Mouse (Mus musculus) hindbrain, postnatal 0 days (tissue): ENCODE results near the gene Cbl. TPM values are rescaled to one million over a fixed set of nuclear protein-coding genes. Genes with fewer than 3 reads are reported as not detected.

ENCODE experiments used
- ATAC-seq: fragments of 200-750 bp; cut with Nextera tagmentation; 2 replicates; pipeline ENCODE4 v1.8.0; 2017; ENCODE audit warnings: mild to moderate bottlenecking, moderate TSS enrichment, moderate library complexity
- DNase-seq: peaks from one replicate; pipeline ENCODE4 v3.0.0-alpha.2; 2015; ENCODE audit warnings: low spot score
- H3K27ac ChIP-seq: fragments of 300-500 bp; sonication (generic); 2 replicates; pipeline ENCODE4 v1.5.1; 2014; ENCODE audit warnings: mild to moderate bottlenecking
- H3K27me3 ChIP-seq: fragments of 300-500 bp; sonication (generic); 2 replicates; pipeline ENCODE4 v1.6.1; 2014; ENCODE audit warnings: low read length, mixed read lengths; ENCODE audit not compliant: insufficient read depth
- H3K36me3 ChIP-seq: fragments of 300-500 bp; sonication (generic); 2 replicates; pipeline ENCODE4 v1.6.1; 2014; ENCODE audit warnings: low read length, mixed read lengths; ENCODE audit not compliant: insufficient read depth
- H3K4me1 ChIP-seq: fragments of 300-500 bp; sonication (generic); 2 replicates; pipeline ENCODE4 v1.6.1; 2014; ENCODE audit warnings: antibody characterized with exemption, low read length, mixed read lengths; ENCODE audit not compliant: insufficient read depth
- H3K4me2 ChIP-seq: fragments of 300-500 bp; sonication (generic); 2 replicates; pipeline ENCODE4 v1.6.1; 2014; ENCODE audit warnings: low read depth, mild to moderate bottlenecking, low read length, moderate library complexity, mixed read lengths
- H3K4me3 ChIP-seq: fragments of 300-500 bp; sonication (generic); 2 replicates; pipeline ENCODE4 v1.5.1; 2014; ENCODE audit warnings: low read length
- H3K9ac ChIP-seq: fragments of 300-500 bp; sonication (generic); replicated peaks from 2 replicates; pipeline ENCODE4 v1.6.1; 2014; ENCODE audit warnings: mild to moderate bottlenecking, low read length, moderate library complexity, mixed read lengths
- H3K9me3 ChIP-seq: fragments of 300-500 bp; sonication (generic); 2 replicates; pipeline ENCODE4 v1.6.1; 2016; ENCODE audit warnings: low read length, mixed read lengths
- CTCF ChIP-seq: IDR thresholded peaks from 2 replicates; pipeline ENCODE4 v1.5.1; 2016; ENCODE audit warnings: antibody characterized with exemption, control low read depth, low read depth
- WGBS: fragments of 180-500 bp; shearing (Covaris S2); extraction: QIAGEN DNeasy Blood & Tissue Kit; methylation state at CpG from one replicate; pipeline ENCODE4 v1.1.7; 2014; 5-methylcytosine and 5-hydroxymethylcytosine counted together
- polyA plus RNA-seq: library from polyadenylated mRNA; unstranded; fragments of >200 nt; fragmentation: Nextera tagmentation; extraction: Ambion mirVana; gene quantifications from 2 replicates; pipeline ENCODE4 v1.2.1, GENCODE M21; 2015
- total RNA-seq: library from RNA; depleted of rRNA; stranded (reverse); fragments of >200 nt; gene quantifications from 2 replicates; pipeline ENCODE4 v1.2.3, GENCODE M21; 2014; rRNA removed

Cbl gene
- total RNA-seq (24.2 and 30.5 TPM in 2 replicates), polyA plus RNA-seq (13.2 and 14.3 TPM in 2 replicates)

- WGBS = under 1% methylated on average over 64 of the region's 76 CpGs
- Histone ChIP-seq H3K4me2 (peak within 1 kb of the TSS; percentile 77), H3K36me3 (no peaks in the 10 kb centered on the region), H3K4me3 (peak within 1 kb of the TSS; percentile 97), H3K9me3 (no peaks in the 10 kb centered on the region), H3K27me3 (no peaks in the 10 kb centered on the region), H3K27ac (peak within 1 kb of the TSS; percentile 96), H3K4me1 (peaks cover 14% of the 10 kb centered on the region), H3K9ac (peak within 1 kb of the TSS; percentile 92)
- peak; percentile 99 for DNase-seq
- ATAC-seq = peak; percentile 98
- peak; percentile 96 for TF ChIP-seq CTCF
These were observed at the start of gene Cbl for GRCm38 (mm10) chr9:44233802-44234478. Gene Cbl (minus strand): TSS chr9:44234049.

GRCm38 (mm10) chr9:44283183-44283582, 49.3 kb upstream of the Cbl start:
- TF ChIP-seq CTCF = no peak
- H3K9ac ChIP-seq = no peak overlapping the region
- H3K9me3 ChIP-seq = no peaks in the 10 kb centered on the region
- no peak overlapping the region for H3K27ac ChIP-seq
- DNase-seq = no peak
- H3K4me2 ChIP-seq = no peak overlapping the region
- no peaks in the 10 kb centered on the region for H3K27me3 ChIP-seq
- no peak overlapping the region for H3K4me3 ChIP-seq
- WGBS = 73% methylated on average over 5 of the region's 5 CpGs
- ATAC-seq = no peak
- H3K4me1 ChIP-seq = peaks cover 9% of the 10 kb centered on the region; the same call in 1 of the 2 replicates
- H3K36me3 ChIP-seq = peaks cover 31% of the 10 kb centered on the region

GRCm38 (mm10) chr9:44269973-44270372, 36.1 kb upstream of the Cbl start:
- no peak for ATAC-seq
- no peak for DNase-seq
- no peak for TF ChIP-seq CTCF
- no peaks in the 10 kb centered on the region for H3K27me3 ChIP-seq
- no peak overlapping the region for H3K27ac ChIP-seq
- H3K9me3 ChIP-seq = no peaks in the 10 kb centered on the region
- H3K4me3 ChIP-seq = no peak overlapping the region
- H3K4me2 ChIP-seq = no peak overlapping the region
- no peak overlapping the region for H3K9ac ChIP-seq
- WGBS = 78% methylated on average over 4 of the region's 4 CpGs
- peaks cover 15% of the 10 kb centered on the region; the same call in 1 of the 2 replicates for H3K36me3 ChIP-seq
- H3K4me1 ChIP-seq = peaks cover 6% of the 10 kb centered on the region

GRCm38 (mm10) chr9:44269077-44269476, 35.2 kb upstream of the Cbl start:
- 89% methylated on average over 3 of the region's 3 CpGs for WGBS
- H3K27me3 ChIP-seq = no peaks in the 10 kb centered on the region
- H3K4me3 ChIP-seq = no peak overlapping the region

GRCm38 (mm10) chr9:44268432-44268831, 34.6 kb upstream of the Cbl start, which contains the start of gene Nlrx1:
Gene Nlrx1 (minus strand): TSS chr9:44268599.
- WGBS = 83% methylated on average over 6 of the region's 6 CpGs
- no peak for TF ChIP-seq CTCF
- no peak for ATAC-seq
- H3K9me3 ChIP-seq = no peaks in the 10 kb centered on the region
- peak within 1 kb of the TSS; percentile 71 for H3K9ac ChIP-seq
- H3K27me3 ChIP-seq = no peaks in the 10 kb centered on the region
- H3K4me2 ChIP-seq = peak within 1 kb of the TSS; percentile 57
- no peak for DNase-seq
- H3K4me1 ChIP-seq = peaks cover 6% of the 10 kb centered on the region
- H3K36me3 ChIP-seq = no peaks in the 10 kb centered on the region; the same call in 1 of the 2 replicates
- peak within 1 kb of the TSS; percentile 40 for H3K4me3 ChIP-seq
- H3K27ac ChIP-seq = peak within 1 kb of the TSS; percentile 82

More at GRCm38 (mm10) chr9:44269077-44269476, 35.2 kb upstream of the Cbl start:
- no peak overlapping the region for H3K4me2 ChIP-seq
- no peak overlapping the region for H3K9ac ChIP-seq
- no peaks in the 10 kb centered on the region for H3K9me3 ChIP-seq
- ATAC-seq = no peak
- H3K4me1 ChIP-seq = peaks cover 6% of the 10 kb centered on the region
- DNase-seq = no peak
- H3K27ac ChIP-seq = no peak overlapping the region
- H3K36me3 ChIP-seq = peaks cover 6% of the 10 kb centered on the region; the same call in 1 of the 2 replicates
- TF ChIP-seq CTCF = peak; percentile 63

- 6% methylated on average over 28 of the region's 28 CpGs for WGBS
- Histone ChIP-seq H3K9ac (peak overlapping the region; percentile 71), H3K27me3 (no peaks in the 10 kb centered on the region), H3K9me3 (no peaks in the 10 kb centered on the region), H3K36me3 (no peaks in the 10 kb centered on the region), H3K27ac (peak overlapping the region; percentile 82), H3K4me2 (peak overlapping the region; percentile 57), H3K4me3 (peak overlapping the region; percentile 40), H3K4me1 (peaks cover 6% of the 10 kb centered on the region)
- ATAC-seq (peak; percentile 82), DNase-seq (peak; percentile 86)
- peak; percentile 69 for TF ChIP-seq CTCF
These were observed 34.1 kb upstream of the Cbl start for GRCm38 (mm10) chr9:44268027-44268360.
